Mouse (Mus musculus) limb, embryonic 13.5 days (tissue): ENCODE measurements at regions not wholly inside any gene's neighbourhood (a gene's known extent, or its start where the extent isn't known, plus 50 kb on each side); places are given as distances from the start of the nearest gene placed in this dataset.

Experiments used
- ATAC-seq: fragments of 200-750 bp; cut with Nextera tagmentation; 2 replicates; pipeline ENCODE4 v1.8.0; 2017; ENCODE audit warnings: low read depth, moderate number of reproducible peaks, moderate TSS enrichment; ENCODE audit not compliant: low FRiP score
- H3K27ac ChIP-seq: fragments of 300-500 bp; sonication (generic); 2 replicates; pipeline ENCODE4 v1.5.1; 2015; ENCODE audit warnings: inconsistent platforms, mild to moderate bottlenecking, moderate library complexity
- H3K27me3 ChIP-seq: fragments of 300-500 bp; sonication (generic); 2 replicates; pipeline ENCODE4 v1.6.1; 2015; ENCODE audit warnings: mild to moderate bottlenecking, inconsistent platforms
- H3K36me3 ChIP-seq: fragments of 300-500 bp; sonication (generic); 2 replicates; pipeline ENCODE4 v1.6.1; 2015; ENCODE audit warnings: inconsistent platforms, mild to moderate bottlenecking, moderate library complexity
- H3K4me1 ChIP-seq: fragments of 300-500 bp; sonication (generic); 2 replicates; pipeline ENCODE4 v1.6.1; 2015; ENCODE audit warnings: inconsistent platforms
- H3K4me2 ChIP-seq: fragments of 300-500 bp; sonication (generic); replicated peaks from 2 replicates; pipeline ENCODE4 v1.6.1; 2015; ENCODE audit warnings: inconsistent platforms, mild to moderate bottlenecking, moderate library complexity
- H3K4me3 ChIP-seq: fragments of 300-500 bp; sonication (generic); 2 replicates; pipeline ENCODE4 v1.5.1; 2015; ENCODE audit warnings: moderate library complexity, mild to moderate bottlenecking, inconsistent platforms
- H3K9ac ChIP-seq: fragments of 300-500 bp; sonication (generic); 2 replicates; pipeline ENCODE4 v1.6.1; 2015; ENCODE audit warnings: mild to moderate bottlenecking, inconsistent platforms
- H3K9me3 ChIP-seq: fragments of 300-500 bp; sonication (generic); 2 replicates; pipeline ENCODE4 v1.6.1; 2016; ENCODE audit warnings: inconsistent platforms
- WGBS: fragments of 180-500 bp; shearing (Covaris S2); methylation state at CpG from one replicate; pipeline ENCODE4 v1.1.7; 2015; 5-methylcytosine and 5-hydroxymethylcytosine counted together

DNA sequence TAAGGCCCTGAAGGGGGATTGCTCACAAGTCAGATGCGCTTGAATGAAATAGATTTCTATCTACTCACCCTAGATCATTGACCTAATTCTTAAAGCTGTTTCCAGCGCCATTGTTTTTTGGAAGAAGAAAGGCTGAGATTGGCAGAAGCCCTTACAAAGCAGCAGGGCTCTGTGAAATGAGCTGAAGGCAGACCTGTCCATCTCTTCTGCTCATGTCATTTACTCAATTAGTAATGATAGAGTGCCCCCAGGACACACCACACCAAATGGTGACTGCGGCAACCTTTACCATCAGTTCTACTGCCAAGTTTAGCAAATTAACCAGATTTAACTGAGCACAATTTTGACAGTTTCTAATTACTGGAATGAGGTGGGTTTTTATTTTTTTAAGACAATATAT is 1067.5 kb downstream of the Ttll7 start:
- Histone ChIP-seq H3K27ac (no peak overlapping the region), H3K4me3 (no peak overlapping the region), H3K9me3 (no peaks in the 10 kb centered on the region), H3K9ac (no peak overlapping the region), H3K36me3 (no peaks in the 10 kb centered on the region), H3K4me1 (no peaks in the 10 kb centered on the region), H3K27me3 (no peaks in the 10 kb centered on the region), H3K4me2 (no peak overlapping the region)
- WGBS, result 92% methylated on average over 3 of the region's 3 CpGs
- ATAC-seq, result no peak

DNA sequence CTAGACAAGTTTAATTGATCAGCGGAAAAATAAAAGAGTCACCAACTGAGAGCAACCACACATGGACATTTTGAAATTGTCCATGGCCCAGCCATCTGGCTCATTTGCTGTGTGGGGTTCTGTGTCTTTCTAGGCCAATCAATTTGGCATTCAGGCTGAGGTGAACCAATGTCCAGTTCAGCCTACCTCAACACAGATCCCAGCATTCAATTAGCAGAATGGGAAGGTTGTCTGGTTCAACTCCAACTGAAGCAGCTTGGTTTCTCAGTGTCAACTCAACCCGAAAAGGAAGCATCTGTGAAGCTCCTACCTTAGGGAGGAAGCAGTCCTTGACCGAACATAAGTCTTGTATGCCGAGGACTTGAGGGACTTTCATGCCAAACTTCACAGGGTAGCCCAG is 1067.0 kb downstream of the Ttll7 start:
- H3K36me3 ChIP-seq, result no peaks in the 10 kb centered on the region
- WGBS, result 93% methylated on average over 4 of the region's 4 CpGs
- H3K4me1 ChIP-seq, result no peaks in the 10 kb centered on the region
- no peak overlapping the region for H3K4me3 ChIP-seq
- no peak overlapping the region for H3K4me2 ChIP-seq
- no peak overlapping the region for H3K27ac ChIP-seq
- no peak for ATAC-seq
- H3K27me3 ChIP-seq, result no peaks in the 10 kb centered on the region
- H3K9me3 ChIP-seq, result no peaks in the 10 kb centered on the region
- no peak overlapping the region for H3K9ac ChIP-seq

DNA sequence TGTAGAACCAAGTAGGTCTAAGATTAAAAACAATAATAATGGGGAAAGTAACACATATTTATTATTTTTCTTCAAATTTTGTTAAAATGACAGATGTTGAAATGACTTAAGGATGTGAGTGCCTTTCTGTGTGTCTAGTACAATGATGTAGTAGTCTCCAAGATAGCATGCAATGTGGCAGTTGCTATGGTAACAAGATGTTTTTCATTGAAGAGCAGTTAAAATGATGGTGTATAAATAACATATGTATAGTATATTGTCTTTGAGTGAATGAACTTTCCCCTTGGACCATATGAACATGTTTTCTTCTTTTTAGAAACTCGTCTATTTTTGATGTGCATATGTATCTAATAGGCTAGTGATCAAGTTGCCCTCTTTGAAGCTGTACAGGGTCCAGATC is 1044.6 kb downstream of the Ttll7 start:
- no peak overlapping the region for H3K4me2 ChIP-seq
- H3K36me3 ChIP-seq, result no peaks in the 10 kb centered on the region
- ATAC-seq, result no peak
- no peaks in the 10 kb centered on the region for H3K9me3 ChIP-seq
- no peak overlapping the region for H3K4me3 ChIP-seq
- no peaks in the 10 kb centered on the region for H3K4me1 ChIP-seq
- no peaks in the 10 kb centered on the region for H3K27me3 ChIP-seq
- WGBS, result 38% methylated on average over 1 of the region's 1 CpGs
- H3K27ac ChIP-seq, result no peak overlapping the region
- H3K9ac ChIP-seq, result no peak overlapping the region

DNA sequence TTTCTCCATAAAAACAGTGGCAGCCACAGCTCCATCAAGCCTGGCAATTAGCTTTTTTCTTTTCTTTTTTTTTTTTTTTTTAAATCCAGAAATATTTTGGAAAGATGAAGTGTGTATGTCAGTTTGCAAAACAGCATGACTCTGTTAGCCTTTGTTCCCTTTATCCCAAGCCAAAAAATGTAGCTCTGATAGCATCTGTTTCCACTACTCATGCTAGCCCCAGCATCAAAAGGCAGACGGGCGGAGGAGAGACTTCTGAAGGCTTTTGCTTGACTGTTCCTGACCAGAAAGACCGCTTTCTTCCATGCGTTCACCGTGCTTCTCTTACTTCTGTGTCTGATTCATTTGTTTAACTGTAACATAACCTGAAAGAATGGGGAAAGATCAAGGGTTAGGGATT is 1039.5 kb downstream of the Ttll7 start:
- Histone ChIP-seq H3K4me1 (no peaks in the 10 kb centered on the region), H3K27me3 (no peaks in the 10 kb centered on the region), H3K4me3 (no peak overlapping the region), H3K4me2 (no peak overlapping the region), H3K9me3 (no peaks in the 10 kb centered on the region), H3K27ac (no peak overlapping the region), H3K9ac (no peak overlapping the region), H3K36me3 (no peaks in the 10 kb centered on the region)
- no peak for ATAC-seq
- WGBS, result 53% methylated on average over 5 of the region's 5 CpGs

DNA sequence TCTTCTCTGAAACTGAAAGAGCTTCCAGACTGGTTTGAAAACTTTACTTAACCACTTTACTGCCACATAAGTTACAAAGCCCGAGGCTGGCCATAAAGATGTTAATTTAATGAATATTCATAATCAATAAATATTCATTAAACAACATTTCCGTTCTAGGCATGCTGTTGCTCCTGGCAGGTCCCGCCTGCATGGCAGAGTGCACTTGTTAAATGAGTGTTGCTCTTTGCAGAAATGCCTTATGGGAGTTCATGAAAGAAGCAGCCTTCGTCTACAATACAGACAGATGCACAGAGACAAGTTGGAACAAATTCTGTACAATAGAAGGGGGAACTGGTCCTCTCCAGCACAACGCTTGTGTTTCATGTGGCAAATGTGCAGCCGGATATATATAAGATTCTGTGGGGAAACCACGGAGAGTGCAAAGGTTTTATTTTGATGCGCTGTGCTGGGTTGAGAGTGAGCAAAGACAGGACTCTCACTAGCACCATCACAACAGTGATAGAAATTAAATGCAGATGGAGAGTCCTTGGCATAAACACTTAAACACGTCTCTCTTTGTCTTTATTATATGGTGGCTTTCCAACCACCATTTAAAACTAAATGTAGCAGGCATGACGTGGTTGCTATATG is 1034.2 kb downstream of the Ttll7 start:
- Histone ChIP-seq H3K9me3 (no peaks in the 10 kb centered on the region), H3K27me3 (0 out of 2 replicates have a peak, but pooled peaks cover 3% of the 10 kb centered on the region), H3K36me3 (no peaks in the 10 kb centered on the region), H3K4me3 (no peak overlapping the region), H3K9ac (no peak overlapping the region), H3K27ac (no peak overlapping the region), H3K4me2 (no peak overlapping the region), H3K4me1 (peaks cover 7% of the 10 kb centered on the region)
- WGBS, result 56% methylated on average over 10 of the region's 10 CpGs
- ATAC-seq, result no peak

DNA sequence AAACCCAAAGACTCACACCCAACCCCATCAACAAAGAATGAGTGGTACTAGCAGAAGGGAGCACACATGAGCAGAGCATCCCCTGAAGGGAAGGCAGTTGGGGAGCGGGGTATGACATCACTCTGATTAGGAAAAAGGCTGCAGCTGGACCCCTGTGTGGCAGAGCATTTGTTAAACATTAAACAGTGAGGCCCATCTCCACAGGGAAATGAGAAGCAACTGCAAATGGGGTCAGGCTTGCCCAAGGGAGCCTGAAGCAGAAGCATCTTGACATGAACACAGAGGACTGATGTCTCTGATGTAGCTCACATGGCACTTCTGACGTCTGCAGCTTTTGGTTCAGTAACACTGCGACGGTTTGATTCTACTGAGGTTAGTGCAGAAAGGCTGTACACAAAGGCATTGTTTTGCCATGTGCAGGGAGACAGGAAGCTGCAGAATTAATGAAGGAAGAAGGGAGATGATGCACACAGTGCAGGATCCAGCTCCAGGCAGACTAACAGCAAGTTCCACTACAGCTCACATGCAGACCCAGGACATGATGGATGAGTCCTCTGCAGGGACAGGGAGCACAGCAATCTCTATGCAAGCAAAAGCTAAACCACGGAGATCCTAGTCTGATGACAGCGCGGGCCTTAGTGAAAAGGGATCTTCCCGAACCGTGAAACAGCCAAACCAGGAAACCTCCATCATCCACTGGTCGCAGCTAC is 1030.9 kb downstream of the Ttll7 start:
- no peak overlapping the region for H3K4me2 ChIP-seq
- WGBS, result 76% methylated on average over 10 of the region's 10 CpGs
- H3K4me1 ChIP-seq, result peaks cover 7% of the 10 kb centered on the region
- H3K27ac ChIP-seq, result no peak overlapping the region
- no peaks in the 10 kb centered on the region for H3K9me3 ChIP-seq
- H3K9ac ChIP-seq, result no peak overlapping the region
- H3K27me3 ChIP-seq, result 0 out of 2 replicates have a peak, but pooled peaks cover 3% of the 10 kb centered on the region
- no peak overlapping the region for H3K4me3 ChIP-seq
- ATAC-seq, result no peak
- H3K36me3 ChIP-seq, result no peaks in the 10 kb centered on the region

DNA sequence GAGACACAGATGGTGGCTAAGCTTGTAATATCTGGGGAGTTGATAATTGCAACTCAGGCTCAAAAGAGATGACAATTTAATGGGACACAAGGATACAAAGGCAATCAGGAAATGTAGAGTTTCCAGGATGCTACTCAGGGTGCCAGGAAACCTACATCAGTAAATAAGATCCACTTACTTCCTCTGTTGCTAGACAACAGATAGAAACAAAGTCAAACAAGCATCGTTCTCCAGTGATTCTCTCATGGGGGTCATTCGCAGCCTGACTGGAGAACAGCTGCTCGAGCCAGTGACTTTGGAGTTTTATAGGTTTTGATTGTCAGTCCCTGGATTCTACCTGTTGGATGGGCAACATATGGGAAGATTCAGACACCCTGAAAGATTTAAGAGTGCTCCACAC is 1026.5 kb downstream of the Ttll7 start:
- peaks cover 2% of the 10 kb centered on the region; the same call in 1 of the 2 replicates for H3K4me1 ChIP-seq
- H3K27ac ChIP-seq, result no peak overlapping the region
- WGBS, result 35% methylated on average over 3 of the region's 3 CpGs
- H3K4me3 ChIP-seq, result no peak overlapping the region
- no peak overlapping the region for H3K9ac ChIP-seq
- no peaks in the 10 kb centered on the region for H3K9me3 ChIP-seq
- no peak overlapping the region for H3K4me2 ChIP-seq
- no peaks in the 10 kb centered on the region for H3K36me3 ChIP-seq
- peak; percentile 51; the same call in 1 of the 2 replicates for ATAC-seq
- no peaks in the 10 kb centered on the region for H3K27me3 ChIP-seq

DNA sequence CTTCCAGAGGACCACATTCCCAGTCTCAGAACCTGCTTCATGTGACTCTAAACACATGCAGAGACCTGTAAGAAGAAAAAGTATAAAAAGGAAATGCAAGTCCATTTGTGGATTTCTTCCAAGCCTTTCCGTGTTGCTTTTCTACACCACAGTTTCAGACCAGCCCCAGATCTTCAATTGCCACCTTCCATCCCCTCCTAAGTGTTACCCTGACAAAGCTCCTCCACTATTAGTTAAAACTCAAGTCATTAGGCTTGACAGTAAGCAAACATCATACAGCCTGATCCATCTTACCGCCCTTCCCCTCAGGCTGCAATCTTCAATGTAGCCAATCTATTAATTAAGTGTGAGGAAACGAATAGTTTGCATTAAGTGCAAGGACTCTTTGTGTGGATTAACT is 1016.1 kb downstream of the Ttll7 start:
- no peak for ATAC-seq
- H3K4me2 ChIP-seq, result no peak overlapping the region
- 59% methylated on average over 3 of the region's 3 CpGs for WGBS

DNA sequence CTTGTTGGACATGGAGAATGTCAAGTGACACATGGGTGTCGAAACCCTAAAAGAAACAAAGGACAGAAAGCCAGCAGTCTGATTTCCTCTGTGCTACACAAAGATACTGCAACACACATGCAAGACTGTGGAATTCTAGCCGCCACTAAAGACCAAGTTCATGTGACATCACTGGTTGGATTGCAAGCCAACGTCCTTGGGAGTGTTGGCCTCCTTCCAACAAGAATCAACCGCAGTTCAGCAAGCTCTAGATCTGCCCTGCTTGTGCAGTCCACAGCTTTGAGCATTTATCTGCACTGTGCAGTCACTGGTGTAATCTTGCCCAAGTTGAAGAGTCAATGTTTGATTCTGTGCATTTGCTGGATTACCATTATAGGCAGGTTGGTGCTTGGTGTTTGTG is 1001.2 kb downstream of the Ttll7 start:
- 61% methylated on average over 4 of the region's 4 CpGs for WGBS
- ATAC-seq, result 0 out of 2 replicates have a peak, but pooled peaks have one; percentile 44
- H3K36me3 ChIP-seq, result no peaks in the 10 kb centered on the region

More for the DNA sequence above, 1016.1 kb downstream of the Ttll7 start:
- Histone ChIP-seq H3K27me3 (no peaks in the 10 kb centered on the region), H3K36me3 (no peaks in the 10 kb centered on the region), H3K9me3 (no peaks in the 10 kb centered on the region), H3K4me3 (no peak overlapping the region), H3K27ac (no peak overlapping the region), H3K9ac (no peak overlapping the region), H3K4me1 (no peaks in the 10 kb centered on the region)

DNA sequence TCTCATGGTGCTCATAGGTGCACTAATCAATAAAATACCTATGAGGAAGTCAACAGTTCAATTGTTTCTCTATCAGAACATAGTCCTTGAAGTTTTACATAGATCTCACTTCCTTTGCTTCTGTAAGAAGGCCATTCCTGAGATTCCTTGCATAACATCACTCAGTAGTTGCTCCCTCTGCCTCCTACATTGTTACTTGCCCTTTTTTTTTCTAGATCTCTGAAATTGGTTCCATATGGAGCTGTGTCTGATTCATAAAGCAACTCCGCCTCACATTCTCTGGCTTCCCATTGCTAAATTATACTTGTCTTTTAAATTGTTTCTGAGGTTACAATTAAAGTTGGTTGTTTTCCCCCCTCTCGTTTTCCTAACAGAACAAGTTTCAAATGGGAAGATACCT is 1000.7 kb downstream of the Ttll7 start:
- no peaks in the 10 kb centered on the region for H3K27me3 ChIP-seq
- no peaks in the 10 kb centered on the region for H3K36me3 ChIP-seq
- no peak overlapping the region for H3K4me3 ChIP-seq
- no peak overlapping the region for H3K27ac ChIP-seq
- H3K4me2 ChIP-seq, result no peak overlapping the region
- 61% methylated on average over 2 of the region's 2 CpGs for WGBS
- H3K9me3 ChIP-seq, result no peaks in the 10 kb centered on the region
- no peak for ATAC-seq
- peaks cover 16% of the 10 kb centered on the region for H3K4me1 ChIP-seq
- no peak overlapping the region for H3K9ac ChIP-seq

More for the DNA sequence above, 1001.2 kb downstream of the Ttll7 start:
- Histone ChIP-seq H3K4me1 (peaks cover 11% of the 10 kb centered on the region), H3K9me3 (no peaks in the 10 kb centered on the region), H3K4me3 (no peak overlapping the region), H3K27me3 (no peaks in the 10 kb centered on the region), H3K4me2 (no peak overlapping the region), H3K27ac (no peak overlapping the region), H3K9ac (no peak overlapping the region)

DNA sequence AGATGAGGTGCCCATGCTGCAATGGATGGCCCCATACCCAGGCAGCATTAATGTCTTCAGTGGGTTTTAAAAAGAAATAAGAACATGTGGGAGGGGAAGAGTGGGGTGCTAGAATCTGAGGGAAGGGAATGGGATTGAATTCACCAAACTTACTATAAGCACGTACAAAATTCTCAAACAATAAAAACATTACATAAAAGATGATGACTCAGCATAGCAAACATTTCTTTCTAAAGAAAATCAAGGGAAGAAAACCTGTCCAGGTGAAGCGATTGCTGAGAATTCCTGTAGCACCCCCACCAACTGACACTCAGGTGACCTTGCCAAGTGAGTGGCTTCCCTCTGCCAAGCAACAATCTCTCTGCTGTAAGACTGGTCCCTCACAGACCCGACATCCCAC is 989.2 kb downstream of the Ttll7 start:
- no peak for ATAC-seq
- no peak overlapping the region for H3K27ac ChIP-seq
- no peaks in the 10 kb centered on the region for H3K9me3 ChIP-seq
- no peak overlapping the region for H3K4me2 ChIP-seq
- no peak overlapping the region for H3K9ac ChIP-seq
- no peak overlapping the region for H3K4me3 ChIP-seq
- no peaks in the 10 kb centered on the region for H3K27me3 ChIP-seq
- no peaks in the 10 kb centered on the region for H3K36me3 ChIP-seq
- 65% methylated on average over 3 of the region's 3 CpGs for WGBS
- no peaks in the 10 kb centered on the region for H3K4me1 ChIP-seq

DNA sequence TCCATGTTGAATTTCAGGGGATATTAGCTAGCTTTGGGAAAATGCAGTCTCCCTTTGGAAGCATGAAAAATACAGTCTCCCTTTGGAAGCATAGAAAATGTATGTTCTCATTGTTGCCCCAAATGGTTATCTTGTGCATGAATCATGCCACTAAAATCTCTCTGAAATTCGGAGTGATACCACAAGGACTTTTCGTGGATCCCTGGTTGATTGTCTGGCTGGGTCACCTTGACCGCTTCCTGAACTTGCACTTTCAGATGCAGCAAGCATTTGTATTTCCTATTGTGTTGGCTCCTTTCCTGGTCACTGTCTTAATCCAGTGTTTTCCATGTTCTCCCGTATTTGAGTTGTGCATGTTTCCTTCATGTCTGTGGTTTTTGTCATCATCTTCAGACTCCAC is 986.6 kb downstream of the Ttll7 start:
- H3K9ac ChIP-seq, result no peak overlapping the region
- no peaks in the 10 kb centered on the region for H3K9me3 ChIP-seq
- no peak for ATAC-seq
- peaks cover 6% of the 10 kb centered on the region; the same call in 1 of the 2 replicates for H3K4me1 ChIP-seq
- H3K36me3 ChIP-seq, result no peaks in the 10 kb centered on the region
- H3K4me3 ChIP-seq, result no peak overlapping the region
- H3K4me2 ChIP-seq, result no peak overlapping the region
- no peaks in the 10 kb centered on the region for H3K27me3 ChIP-seq
- H3K27ac ChIP-seq, result no peak overlapping the region
- WGBS, result 87% methylated on average over 4 of the region's 4 CpGs

DNA sequence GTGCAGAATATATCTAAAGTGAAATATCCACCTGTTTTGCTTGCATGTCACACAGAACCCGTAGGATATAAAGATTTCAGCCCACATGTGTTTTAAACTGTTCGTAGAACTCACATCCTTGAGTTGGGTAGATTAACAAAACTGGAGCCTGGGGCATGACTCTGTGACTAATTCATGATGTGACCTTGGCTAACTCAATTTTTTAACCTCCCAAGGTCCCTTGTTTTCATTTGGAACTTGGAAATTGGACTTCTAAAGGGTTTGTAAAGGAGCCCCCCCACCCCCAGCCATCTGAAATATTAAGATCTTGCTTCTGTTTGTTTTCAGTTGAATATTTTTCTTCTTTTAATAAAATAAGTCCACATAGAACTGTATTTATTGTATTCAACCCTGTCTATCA is 983.5 kb downstream of the Ttll7 start:
- Histone ChIP-seq H3K27ac (no peak overlapping the region), H3K9ac (no peak overlapping the region), H3K9me3 (no peaks in the 10 kb centered on the region), H3K4me3 (no peak overlapping the region), H3K4me2 (no peak overlapping the region), H3K27me3 (no peaks in the 10 kb centered on the region), H3K4me1 (peaks cover 6% of the 10 kb centered on the region; the same call in 1 of the 2 replicates), H3K36me3 (no peaks in the 10 kb centered on the region)
- 86% methylated on average over 2 of the region's 2 CpGs for WGBS
- no peak for ATAC-seq
